Mouse (Mus musculus) lung, postnatal 4 days (tissue): ENCODE results near the gene Uvrag.
"Not testable (repeated sequence)": the region's sequence is repeated elsewhere in the genome, so short reads cannot be mapped to it uniquely, and the experiment has no call there.

Experiments used
- DNase-seq, 2 experiments: peaks; one replicate each; pipeline ENCODE4 v3.0.0; 2021

Uvrag gene

GRCm38 (mm10) chr7:99094336-99094735 lies 46.6 kb downstream of the Uvrag start:
- no peak for DNase-seq

GRCm38 (mm10) chr7:99091915-99092645 lies 48.9 kb downstream of the Uvrag start:
- DNase-seq, result no peak

- DNase-seq, result no peak
Observed at GRCm38 (mm10) chr7:99089716-99090115, 51.2 kb downstream of the Uvrag start.

GRCm38 (mm10) chr7:99088576-99089346 lies 52.2 kb downstream of the Uvrag start:
- DNase-seq, result no peak

- no peak for DNase-seq
Observed at GRCm38 (mm10) chr7:99087581-99087980, 53.4 kb downstream of the Uvrag start.

- DNase-seq, result no peak
Observed at GRCm38 (mm10) chr7:99086646-99087443, 54.1 kb downstream of the Uvrag start.

- DNase-seq, result peak in 1 of 2 experiments; percentile 67
Observed at GRCm38 (mm10) chr7:99085249-99085648, 55.7 kb downstream of the Uvrag start.

GRCm38 (mm10) chr7:99079522-99079921 lies 61.4 kb downstream of the Uvrag start:
- peak in 1 of 2 experiments; percentile 72 for DNase-seq

- no peak for DNase-seq
Observed at GRCm38 (mm10) chr7:99078805-99079204, 62.1 kb downstream of the Uvrag start.

GRCm38 (mm10) chr7:99077234-99077633 lies 63.7 kb downstream of the Uvrag start:
- peak; percentile 57 to 71 for DNase-seq

- no peak for DNase-seq
Observed at GRCm38 (mm10) chr7:99075101-99075500, 65.8 kb downstream of the Uvrag start.

GRCm38 (mm10) chr7:99073734-99074372 lies 67.1 kb downstream of the Uvrag start:
- peak in 1 of 2 experiments; percentile 58 for DNase-seq

GRCm38 (mm10) chr7:99067710-99068109 lies 73.2 kb downstream of the Uvrag start:
- peak in 1 of 2 experiments; percentile 42 for DNase-seq

GRCm38 (mm10) chr7:99065920-99066319 lies 75.0 kb downstream of the Uvrag start:
- DNase-seq, result no peak

- no peak for DNase-seq
Observed at GRCm38 (mm10) chr7:99065391-99065831, 75.5 kb downstream of the Uvrag start.

GRCm38 (mm10) chr7:99064795-99065194 lies 76.1 kb downstream of the Uvrag start:
- no peak for DNase-seq

- DNase-seq, result not testable (repeated sequence)
Observed at GRCm38 (mm10) chr7:99062263-99062662, 78.7 kb downstream of the Uvrag start.

GRCm38 (mm10) chr7:99061056-99061680 lies 79.8 kb downstream of the Uvrag start:
- no peak for DNase-seq

GRCm38 (mm10) chr7:99060476-99060875 lies 80.5 kb downstream of the Uvrag start:
- no peak for DNase-seq

GRCm38 (mm10) chr7:99059934-99060333 lies 81.0 kb downstream of the Uvrag start:
- no peak for DNase-seq

- no peak for DNase-seq
Observed at GRCm38 (mm10) chr7:99057053-99057630, 83.8 kb downstream of the Uvrag start.

GRCm38 (mm10) chr7:99053626-99054025 lies 87.3 kb downstream of the Uvrag start:
- no peak for DNase-seq
